In the genomic region with DNA sequence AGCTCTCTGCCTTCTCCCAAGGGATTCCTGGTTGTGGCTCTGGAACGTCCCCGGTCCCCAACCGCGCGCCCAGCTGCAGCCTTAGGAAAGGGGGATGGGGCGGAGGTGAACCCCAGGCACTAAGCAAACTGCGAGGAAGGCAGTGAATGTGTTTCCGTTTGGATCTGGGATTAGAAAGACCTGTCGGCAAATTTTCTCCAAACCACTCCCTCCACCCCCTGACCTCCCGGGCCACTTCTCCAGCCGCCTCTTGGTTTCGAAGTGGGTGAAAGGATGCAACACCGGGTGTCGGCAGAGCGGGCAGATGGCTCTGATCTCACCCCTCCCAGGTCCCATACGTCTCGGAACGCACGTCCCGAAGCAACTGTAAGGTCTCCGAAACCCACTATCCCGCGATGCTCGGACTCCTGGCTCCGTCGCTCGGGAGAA, we compare ENCODE assay signal across 8 mouse cellular contexts. TPM values are rescaled to one million over a fixed set of nuclear protein-coding genes. Genes with fewer than 3 reads are reported as not detected.
A peak's percentile ranks its signal among the peaks of the same experiment; 100 is the strongest.
DNase-seq lines count a peak whose midpoint lies in the region; ATAC-seq and TF ChIP-seq lines count a peak whose summit lies in the region.

No protein-coding gene starts in this region.

- no peaks in the 10 kb centered on the region for H3K9me3 ChIP-seq in limb, embryonic 12.5 days
- H3K9me3 ChIP-seq in stomach, embryonic 15.5 days: no peaks in the 10 kb centered on the region

- no peak for ATAC-seq in limb, embryonic 12.5 days (ENCODE audit: insufficient number of reproducible peaks, insufficient read depth, low FRiP score, low TSS enrichment, low read depth)
- no peak for ATAC-seq in stomach, embryonic 15.5 days (ENCODE audit: insufficient read depth, low FRiP score, low read depth)

- peak overlapping the region; percentile 73 for H3K4me3 ChIP-seq in thymus, adult 2 months (ENCODE audit: control insufficient read depth, insufficient read depth, low read length)
- peak overlapping the region; percentile 69 for H3K4me3 ChIP-seq in limb, embryonic 12.5 days (replicated peaks)
- peak overlapping the region; percentile 72 for H3K4me3 ChIP-seq in stomach, embryonic 15.5 days (replicated peaks)

- DNase-seq in cerebellum, postnatal 14 days: peak; percentile 38 to 41
- no peak for DNase-seq in cerebellum, adult 11-12 months
- no peak for DNase-seq in thymus, adult 2 months
- no peak for DNase-seq in thymus, postnatal 10 days (ENCODE audit: low spot score in 2 of 2)
- no peak for DNase-seq in layer of hippocampus, adult 9-11 months
- no peak for DNase-seq in left cerebral cortex, postnatal 25 days (ENCODE audit: low spot score in 2 of 2)

- intact Hi-C loops in left cerebral cortex, postnatal 25 days (cut with DNase I): no loop called here

- no peak for TF ChIP-seq POLR2A in thymus, adult 2 months (IDR thresholded peaks at IDR 0.05; ENCODE audit: control insufficient read depth, extremely low read depth, insufficient read depth, low read length, poor library complexity)

- peak overlapping the region; percentile 93 for H3K4me2 ChIP-seq in limb, embryonic 12.5 days
- H3K4me2 ChIP-seq in stomach, embryonic 15.5 days: peak overlapping the region; percentile 97

- 8% methylated on average over 27 of the region's 27 CpGs for WGBS in thymus, adult 2 months
- WGBS in limb, embryonic 12.5 days: under 1% methylated on average over 27 of the region's 27 CpGs
- WGBS in stomach, embryonic 15.5 days: 5% methylated on average over 27 of the region's 27 CpGs

- no peak for TF ChIP-seq CTCF in thymus, adult 2 months (IDR thresholded peaks at IDR 0.05; ENCODE audit: borderline replicate concordance, control insufficient read depth, extremely low read depth, insufficient read depth, low read length, poor library complexity)

- H3K27me3 ChIP-seq in thymus, adult 2 months (ENCODE audit: control insufficient read depth, insufficient read depth, low read length): peaks cover 29% of the 10 kb centered on the region
- H3K27me3 ChIP-seq in limb, embryonic 12.5 days: peaks cover 86% of the 10 kb centered on the region
- H3K27me3 ChIP-seq in stomach, embryonic 15.5 days (replicated peaks): peaks cover 25% of the 10 kb centered on the region

- peaks cover 25% of the 10 kb centered on the region for H3K4me1 ChIP-seq in thymus, adult 2 months (replicated peaks; ENCODE audit: control insufficient read depth, insufficient read depth, low read length)
- peaks cover 39% of the 10 kb centered on the region for H3K4me1 ChIP-seq in limb, embryonic 12.5 days (replicated peaks)
- peaks cover 26% of the 10 kb centered on the region for H3K4me1 ChIP-seq in stomach, embryonic 15.5 days

- no peak overlapping the region for H3K27ac ChIP-seq in thymus, adult 2 months (ENCODE audit: control insufficient read depth, insufficient read depth, low read length)
- H3K27ac ChIP-seq in limb, embryonic 12.5 days: no peak overlapping the region
- no peak overlapping the region for H3K27ac ChIP-seq in stomach, embryonic 15.5 days

- peak overlapping the region; percentile 51 for H3K9ac ChIP-seq in limb, embryonic 12.5 days (replicated peaks)
- peak overlapping the region; percentile 55; the same call in 1 of the 2 replicates for H3K9ac ChIP-seq in stomach, embryonic 15.5 days

- no peaks in the 10 kb centered on the region for H3K36me3 ChIP-seq in thymus, adult 2 months (ENCODE audit: control insufficient read depth, insufficient read depth, low read length)
- no peaks in the 10 kb centered on the region for H3K36me3 ChIP-seq in limb, embryonic 12.5 days
- H3K36me3 ChIP-seq in stomach, embryonic 15.5 days: no peaks in the 10 kb centered on the region

RNA-seq across cellular contexts. Expression of a gene that starts 16.0 kb away (rescaled TPM):
- polyA plus RNA-seq in thymus, adult 2 months (2012; rRNA removed): 16.6 and 20.4 TPM in 2 replicates
- polyA plus RNA-seq in limb, embryonic 12.5 days (2016; fragmentation: Nextera tagmentation; extraction: Ambion mirVana): 10.2 and 14.2 TPM in 2 replicates
- 16.1 and 18.7 TPM in 2 replicates for polyA plus RNA-seq in stomach, embryonic 15.5 days (2015; fragmentation: Nextera tagmentation; extraction: Ambion mirVana)
- 1 to 10 TPM; 6.0 to 7.9 TPM for total RNA-seq in left cerebral cortex, postnatal 25 days (2021)

RNA-seq across cellular contexts. Expression of a gene that starts 47.3 kb away (rescaled TPM):
- 105 and 108 TPM in 2 replicates for polyA plus RNA-seq in thymus, adult 2 months (2012; rRNA removed)
- 0.25 and 0.58 TPM in 2 replicates for polyA plus RNA-seq in limb, embryonic 12.5 days (2016; fragmentation: Nextera tagmentation; extraction: Ambion mirVana)
- polyA plus RNA-seq in stomach, embryonic 15.5 days (2015; fragmentation: Nextera tagmentation; extraction: Ambion mirVana): 0.54 and 0.76 TPM in 2 replicates
- 1 to 10 TPM; 2.1 to 4.2 TPM for total RNA-seq in left cerebral cortex, postnatal 25 days (2021)

Comparison
In these comparisons a context has a peak if more than half of its experiments do, and no peak if none do; other contexts are left out.
1. DNase-seq: peak in cerebellum, postnatal 14 days (2 of 2); none in cerebellum, adult 11-12 months (single experiment), thymus, adult 2 months (single experiment), thymus, postnatal 10 days (0 of 2), layer of hippocampus, adult 9-11 months (single experiment) and left cerebral cortex, postnatal 25 days (0 of 2).
2. RNA of a gene that starts 47.3 kb away (polyA plus RNA-seq): 105 to 108 TPM in thymus, adult 2 months; 0.54 to 0.76 TPM in stomach, embryonic 15.5 days and 0.25 to 0.58 TPM in limb, embryonic 12.5 days; every median in the first group is over 10 times any median in the second.
3. Peak in every context shown above with its lines, with median percentiles within 50 percentile points of each other: H3K4me3 ChIP-seq.